Mouse (Mus musculus) adrenal gland, postnatal 14 days (tissue): Measurements from ENCODE around the gene Akap12. TPM values are rescaled to one million over a fixed set of nuclear protein-coding genes. Genes with fewer than 3 reads are reported as not detected.

Experiments
- DNase-seq: peaks from one replicate; pipeline ENCODE4 v3.0.0; 2021; ENCODE audit warnings: mixed read lengths
- total RNA-seq: library from RNA; stranded (reverse); gene quantifications from 2 replicates; pipeline ENCODE4 v1.2.3, GENCODE M21; 2021

Akap12 gene
- total RNA-seq, 1 experiment from 2014 or later: 35.0 TPM

GRCm38 (mm10) chr10:4284781-4285180, 18.6 kb downstream of the Akap12 start:
- DNase-seq: no peak

GRCm38 (mm10) chr10:4285752-4286151, 19.6 kb downstream of the Akap12 start:
- no peak for DNase-seq

DNA sequence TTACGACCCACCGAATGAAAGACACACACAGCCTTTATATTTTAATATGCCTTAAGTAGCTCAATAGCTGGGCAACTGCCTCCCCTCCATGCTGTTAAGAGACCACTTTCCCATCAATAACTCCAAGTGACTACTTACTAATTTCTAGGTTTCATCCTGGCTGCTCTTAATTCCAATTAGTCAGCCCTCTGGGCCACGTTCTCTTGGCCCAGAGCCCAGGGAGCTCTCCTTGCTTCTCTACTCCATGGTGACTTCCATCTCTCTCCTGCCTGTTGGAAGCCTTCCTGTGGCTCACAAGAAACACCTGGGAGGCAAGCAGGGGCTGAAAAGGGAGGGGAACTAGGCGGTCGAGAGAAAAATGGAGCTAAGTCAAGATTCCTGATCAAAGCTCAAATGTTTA, 23.0 kb downstream of the Akap12 start:
- DNase-seq: no peak

GRCm38 (mm10) chr10:4289636-4290035, 23.5 kb downstream of the Akap12 start:
- no peak for DNase-seq

DNA sequence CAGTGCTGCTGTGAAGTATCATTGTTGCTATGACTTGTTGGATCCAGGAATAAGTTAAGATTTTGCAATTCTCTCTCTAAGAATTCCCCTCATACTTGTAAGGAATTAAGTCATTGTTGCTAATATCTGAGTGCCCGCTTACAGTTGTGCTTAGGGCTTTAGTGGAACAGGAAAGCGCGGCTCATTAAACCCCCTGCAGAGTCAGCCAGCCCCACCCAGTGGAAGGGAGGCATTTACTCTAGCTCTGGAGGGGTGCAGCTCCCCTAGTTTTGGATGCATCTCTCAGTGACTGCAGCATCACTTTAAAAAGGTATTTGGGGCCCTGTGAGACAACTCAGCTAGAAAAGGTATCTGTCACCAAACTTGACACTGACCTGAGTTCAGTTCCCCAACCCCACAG, 24.0 kb downstream of the Akap12 start:
- no peak for DNase-seq

DNA sequence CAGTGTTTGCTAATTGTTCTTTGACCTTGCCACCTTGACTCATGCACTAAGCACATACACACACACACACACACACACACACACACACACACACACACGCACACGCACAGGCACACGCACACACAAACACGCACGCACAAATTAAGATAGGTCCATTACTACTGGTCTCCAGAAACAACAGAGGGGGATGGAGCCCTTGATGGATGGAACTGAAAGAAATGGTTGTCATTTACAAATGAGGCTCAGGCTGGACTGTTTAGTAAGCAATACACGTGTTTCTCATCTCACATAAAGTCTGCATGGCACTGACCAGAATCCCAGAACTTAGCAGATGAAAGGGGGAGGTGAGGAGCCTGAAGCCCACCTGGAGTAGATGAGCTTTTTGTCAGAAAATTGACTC, 24.4 kb downstream of the Akap12 start:
- DNase-seq: no peak

DNA sequence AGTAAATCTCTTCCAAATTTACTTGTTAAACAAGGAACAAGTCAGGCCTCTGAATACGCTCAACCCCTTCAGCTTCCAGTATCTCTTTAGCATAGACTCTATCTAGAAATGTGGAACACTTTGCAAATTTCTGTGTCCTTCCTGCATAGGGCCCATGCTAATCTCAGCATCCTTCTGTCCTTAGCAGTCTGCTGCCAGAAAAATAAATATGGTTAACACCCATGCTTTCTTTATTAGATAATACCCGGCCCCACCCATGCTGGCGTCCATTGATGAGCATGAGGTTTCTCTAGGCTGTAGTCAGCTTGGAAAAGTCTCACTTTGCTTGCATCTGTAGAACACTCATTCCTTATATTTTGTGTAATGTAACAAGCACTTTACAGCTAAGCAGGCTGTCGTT, 27.2 kb downstream of the Akap12 start:
- DNase-seq: no peak

DNA sequence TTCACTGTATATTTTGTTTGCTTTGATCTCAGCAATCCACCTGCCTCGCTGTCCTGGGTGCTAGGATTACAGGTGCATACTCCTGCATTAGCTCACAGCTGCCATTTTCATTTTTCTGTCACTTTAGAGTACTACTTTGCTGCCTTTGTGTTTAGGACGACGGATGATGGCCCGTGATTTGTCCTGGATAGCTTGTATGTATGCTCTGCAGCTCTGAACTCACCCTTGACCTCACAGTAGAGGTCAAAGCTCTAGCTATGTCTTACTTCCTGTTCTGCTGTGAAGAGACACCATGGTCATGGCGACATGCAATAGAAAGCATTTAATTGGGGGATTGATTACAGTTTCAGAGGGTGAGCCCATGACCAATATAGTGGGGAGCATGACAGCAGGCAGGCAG, 37.4 kb downstream of the Akap12 start:
- no peak for DNase-seq

- no peak for DNase-seq
Observed at GRCm38 (mm10) chr10:4323885-4324284, 57.7 kb downstream of the Akap12 start.

DNA sequence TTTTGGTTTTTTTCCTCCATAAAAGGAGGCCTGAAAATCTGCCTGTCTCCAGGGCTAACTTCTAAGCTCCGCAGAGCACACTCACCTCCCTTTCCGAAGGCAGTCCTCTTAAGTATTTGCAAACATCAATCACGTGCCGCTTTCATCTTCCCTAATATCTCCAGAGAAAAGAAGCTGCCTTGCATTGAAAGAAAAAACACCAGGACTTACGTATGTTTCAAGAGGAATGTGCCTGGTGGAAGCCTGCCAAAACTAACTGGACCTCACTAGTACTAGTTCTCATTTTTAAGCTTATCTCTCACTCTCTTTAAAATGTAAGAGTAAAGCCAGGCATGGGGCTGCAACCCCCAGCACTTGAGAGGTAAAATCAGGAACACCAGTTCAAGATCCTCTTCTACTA, 59.4 kb downstream of the Akap12 start:
- peak; percentile 30 for DNase-seq

DNA sequence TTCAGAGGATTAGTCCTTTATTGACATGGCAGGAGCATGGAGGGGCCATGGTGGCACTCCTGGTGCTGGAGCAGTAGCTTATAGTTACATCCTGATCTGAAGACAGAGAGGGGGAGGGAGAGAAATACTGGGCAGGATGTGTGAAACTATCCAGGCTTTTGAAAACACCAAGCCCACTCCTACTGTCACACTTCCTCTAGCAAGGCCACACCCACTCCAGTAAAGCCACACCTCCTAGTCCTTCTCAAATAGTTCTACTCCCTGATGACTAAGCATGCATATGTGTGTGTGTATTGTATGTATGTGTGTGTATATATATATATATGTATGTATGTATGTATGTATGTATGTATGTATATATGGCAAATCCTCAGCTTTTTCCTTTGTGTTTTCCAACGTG, 61.5 kb downstream of the Akap12 start:
- DNase-seq: no peak

DNA sequence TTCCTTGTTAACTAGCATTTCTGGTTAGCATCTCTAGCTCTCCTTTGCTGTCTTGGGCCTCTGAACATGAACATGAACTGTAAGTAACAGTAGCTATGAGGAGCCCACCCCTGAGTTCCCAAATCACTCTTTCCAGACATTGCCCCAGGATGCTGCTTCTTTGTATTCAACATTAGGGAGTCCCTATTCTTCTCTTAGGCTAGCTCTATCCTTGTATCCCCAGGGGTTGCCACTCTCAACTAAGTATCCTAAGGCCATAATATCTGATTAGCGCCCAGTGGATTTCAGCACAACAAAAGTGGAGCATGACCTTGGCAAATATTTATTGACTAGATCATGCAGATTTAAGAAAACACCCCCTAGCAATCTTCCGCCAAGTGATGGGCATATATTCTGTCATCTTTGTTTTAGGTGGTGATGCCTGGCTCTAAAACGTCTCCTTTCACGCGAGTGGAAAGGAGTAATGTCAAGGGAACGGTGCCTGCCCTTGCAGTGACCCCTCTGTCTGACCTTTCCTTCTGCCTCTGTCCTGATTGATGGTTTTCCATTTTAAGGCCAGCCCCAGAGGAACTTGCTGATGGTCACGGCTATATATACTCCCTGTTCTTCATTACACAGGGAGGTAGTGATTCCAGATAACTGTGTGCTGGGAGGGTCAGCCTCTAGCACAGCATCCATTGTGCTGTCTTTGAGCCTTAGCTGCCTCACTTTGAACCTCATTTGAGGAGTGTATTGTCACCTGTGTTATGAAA, 66.2 kb downstream of the Akap12 start:
- no peak for DNase-seq

- peak; percentile 78 for DNase-seq
Observed at GRCm38 (mm10) chr10:4333319-4333718, 67.1 kb downstream of the Akap12 start.

DNA sequence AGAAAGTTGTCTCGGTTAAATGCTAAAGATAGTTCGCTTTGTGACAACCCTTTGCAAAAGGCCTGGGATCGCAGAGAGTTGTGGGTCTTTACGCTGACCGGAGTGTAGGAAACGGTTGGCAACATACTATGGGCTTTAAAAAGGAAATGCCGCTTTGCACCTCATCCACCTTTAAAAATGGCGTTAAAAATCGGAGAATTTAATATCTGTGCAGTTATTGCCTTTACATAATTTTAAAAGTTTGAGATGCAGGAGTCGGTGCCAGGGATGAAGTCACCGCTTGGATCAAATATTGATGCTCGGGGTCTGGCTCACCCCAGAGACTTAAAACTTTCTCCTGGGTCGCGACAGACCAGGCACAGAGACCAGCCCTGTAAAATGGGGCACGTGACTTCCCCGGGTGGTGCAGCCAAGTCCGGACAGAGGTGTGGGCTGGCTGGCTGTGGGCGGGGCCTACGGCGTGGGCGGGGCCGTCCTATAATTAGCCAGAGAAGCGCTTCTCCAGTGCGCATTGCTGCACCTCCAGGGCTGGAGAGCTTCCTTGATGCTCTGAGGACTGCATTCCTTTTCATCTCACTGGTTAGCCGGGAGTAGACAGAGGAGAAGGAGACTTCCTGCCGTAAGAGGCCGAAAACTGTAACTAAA, 68.0 kb downstream of the Akap12 start:
- peak; percentile 94 for DNase-seq

- no peak for DNase-seq
Observed at GRCm38 (mm10) chr10:4338863-4339461, 72.8 kb downstream of the Akap12 start.

- peak; percentile 80 for DNase-seq
Observed at GRCm38 (mm10) chr10:4341430-4341829, 75.2 kb downstream of the Akap12 start.

DNA sequence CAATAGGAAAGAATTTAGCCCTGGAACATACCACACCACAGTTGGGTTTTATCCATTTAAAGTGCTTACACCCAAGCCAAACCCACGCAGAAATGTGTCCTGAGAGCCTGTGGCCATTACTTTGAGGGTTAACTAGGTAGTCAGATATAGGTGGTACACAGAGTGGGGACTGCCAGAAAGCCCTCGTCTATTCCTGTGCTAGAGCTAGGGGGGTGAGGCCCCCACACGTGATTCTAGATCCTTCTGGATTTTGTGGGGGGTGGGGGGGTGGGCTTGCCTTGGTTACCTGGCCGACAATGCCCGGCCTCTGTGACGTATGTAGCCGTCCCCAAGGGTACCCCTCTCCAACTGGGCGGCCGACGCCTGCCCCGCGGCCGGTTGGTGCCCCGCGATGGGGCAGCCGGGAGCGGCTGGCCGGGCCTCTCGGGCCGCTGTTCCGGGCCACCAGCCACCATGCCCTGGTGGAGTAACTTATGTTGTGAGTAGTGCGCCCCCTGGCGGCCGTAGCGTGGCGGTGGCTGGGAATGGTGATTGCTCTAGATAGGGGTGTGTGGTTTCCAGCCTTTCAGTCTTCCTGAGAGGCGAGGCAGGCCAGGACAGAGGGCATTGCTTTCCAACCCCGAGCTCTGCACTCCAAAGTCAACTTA, 80.4 kb downstream of the Akap12 start:
- peak; percentile 98 for DNase-seq

DNA sequence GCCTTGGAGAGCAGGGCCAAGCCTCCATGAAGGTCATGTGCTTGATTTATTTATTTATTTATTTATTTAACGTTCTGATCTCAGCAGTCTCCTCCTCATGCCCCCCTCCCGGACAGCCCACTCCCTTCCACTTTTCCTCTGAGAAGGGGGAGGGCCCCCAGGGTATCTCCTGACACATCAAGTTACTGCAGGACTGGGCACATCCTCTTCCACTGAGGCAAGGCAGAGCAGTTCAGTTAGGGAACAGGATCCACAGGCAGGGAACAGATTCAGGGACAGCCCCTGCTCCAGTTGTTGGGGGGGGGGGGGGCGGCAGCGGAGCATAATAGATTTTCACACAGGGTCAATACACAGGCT, 80.9 kb downstream of the Akap12 start:
- DNase-seq: no peak

- DNase-seq: peak; percentile 81
Observed at GRCm38 (mm10) chr10:4347591-4347990, 81.4 kb downstream of the Akap12 start.

- no peak for DNase-seq
Observed at GRCm38 (mm10) chr10:4354371-4355260, 88.4 kb downstream of the Akap12 start.

GRCm38 (mm10) chr10:4355882-4356451, 89.8 kb downstream of the Akap12 start:
- DNase-seq: peak; percentile 22

DNA sequence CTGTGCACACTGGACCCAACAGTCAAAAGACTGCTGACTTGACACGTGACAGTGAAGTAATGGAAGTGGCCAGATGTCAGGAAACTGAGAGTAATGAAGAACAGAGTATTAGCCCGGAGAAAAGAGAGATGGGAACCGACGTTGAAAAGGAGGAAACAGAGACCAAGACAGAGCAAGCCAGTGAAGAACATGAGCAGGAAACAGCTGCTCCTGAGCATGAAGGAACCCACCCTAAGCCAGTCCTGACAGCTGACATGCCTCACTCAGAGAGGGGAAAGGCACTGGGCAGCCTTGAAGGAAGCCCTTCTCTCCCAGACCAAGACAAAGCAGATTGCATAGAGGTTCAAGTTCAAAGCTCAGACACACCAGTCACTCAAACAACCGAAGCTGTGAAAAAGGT, 90.5 kb downstream of the Akap12 start:
- DNase-seq: no peak
